Mouse (Mus musculus): ENCODE data around the gene Usp9x.

DNA sequence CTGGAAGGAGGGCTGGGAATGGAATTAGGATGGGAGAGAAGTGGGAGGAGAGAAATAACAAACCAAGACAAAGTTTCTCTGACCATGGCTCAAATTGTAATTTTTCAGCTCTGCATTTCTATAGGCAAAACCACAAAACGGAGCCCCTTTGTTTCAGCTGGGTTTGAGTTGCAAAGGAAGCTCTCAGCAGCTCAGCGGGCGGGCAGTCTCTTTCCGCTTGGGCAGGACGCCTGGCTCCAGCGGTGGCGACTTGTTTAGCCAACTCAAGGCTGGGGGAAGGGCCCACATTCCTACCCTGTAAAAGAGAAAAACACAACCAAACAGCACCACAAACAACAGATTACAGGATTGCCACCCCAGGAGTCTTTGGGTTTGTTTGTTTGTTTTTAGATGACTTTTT lies 135.2 kb downstream of the Usp9x start:
- TF ChIP-seq CTCF (IDR thresholded peaks at IDR 0.05; ENCODE audit: low read depth): no peak
- TF ChIP-seq EP300 (IDR thresholded peaks at IDR 0.05; ENCODE audit: low read depth): no peak

All from liver, postnatal 0 days (tissue).